In genomic region chr13:63801289-63801688, GRCm38 (mm10) we compare ENCODE assay signal across 23 mouse cellular contexts. TPM values are rescaled to one million over a fixed set of nuclear protein-coding genes. Genes with fewer than 3 reads are reported as not detected.
DNase-seq lines count a peak whose midpoint lies in the region; ATAC-seq and TF ChIP-seq lines count a peak whose summit lies in the region.
"Had no signal": no experiment of that assay in that cellular context is flagged by ENCODE, and none has a peak within 500 bp of the region (broad histone marks: within the 10 kb centered on the region; RNA-seq: fewer than 3 reads in every experiment).

No protein-coding gene starts in this region.

- DNase-seq in brain, embryonic 14.5 days (ENCODE audit: low read depth): peak; percentile 0
- no peak for DNase-seq in right cerebral cortex, postnatal 10 days (ENCODE audit: low spot score in 2 of 2)
- no peak for DNase-seq in lung, postnatal 10 days
- no peak for DNase-seq in heart, postnatal 25 days (ENCODE audit: low spot score)
- no peak for DNase-seq in spleen, postnatal 4 days (ENCODE audit: low spot score in 2 of 2)
- DNase-seq: adrenal gland, adult 2 months; adrenal gland, adult 8-10 months; adrenal gland, postnatal 10 days; adrenal gland, postnatal 14 days; adrenal gland, postnatal 25 days; adrenal gland, postnatal 36 days; B cell, adult 2 months; cerebellum, adult 11 months; cerebellum, adult 11-12 months; cerebellum, adult 18-20 months had no signal

- intact Hi-C loops in heart, postnatal 25 days (cut with DNase I): no loop called here

- no peaks in the 10 kb centered on the region for H3K4me1 ChIP-seq in intestine, embryonic 15.5 days (replicated peaks)
- no peaks in the 10 kb centered on the region for H3K4me1 ChIP-seq in intestine, embryonic 16.5 days (ENCODE audit: control insufficient read depth, insufficient read depth, low read length)
- no peaks in the 10 kb centered on the region for H3K4me1 ChIP-seq in intestine, postnatal 0 days (replicated peaks; ENCODE audit: control insufficient read depth, insufficient read depth, low read length)

- no peak overlapping the region for H3K4me3 ChIP-seq in intestine, embryonic 15.5 days (replicated peaks)
- H3K4me3 ChIP-seq in intestine, embryonic 16.5 days (ENCODE audit: low read length): no peak overlapping the region
- H3K4me3 ChIP-seq in intestine, postnatal 0 days (ENCODE audit: low read depth, low read length): no peak overlapping the region

- WGBS in intestine, embryonic 15.5 days: 81% methylated on average over 1 of the region's 1 CpGs
- 78% methylated on average over 1 of the region's 1 CpGs for WGBS in intestine, embryonic 16.5 days
- WGBS in intestine, postnatal 0 days: 87% methylated on average over 1 of the region's 1 CpGs

- no peaks in the 10 kb centered on the region for H3K9me3 ChIP-seq in intestine, embryonic 15.5 days
- no peaks in the 10 kb centered on the region for H3K9me3 ChIP-seq in intestine, embryonic 16.5 days (ENCODE audit: control insufficient read depth, low read length)
- H3K9me3 ChIP-seq in intestine, postnatal 0 days (ENCODE audit: control insufficient read depth): no peaks in the 10 kb centered on the region
- H3K9me3 ChIP-seq: G1E had no signal

- no peak for TF ChIP-seq POLR2A in brain, embryonic 14.5 days (IDR thresholded peaks at IDR 0.05; ENCODE audit: borderline replicate concordance, extremely low read depth, insufficient read depth, insufficient read length, poor library complexity, severe bottlenecking)

- H3K36me3 ChIP-seq in intestine, embryonic 15.5 days: no peaks in the 10 kb centered on the region
- H3K36me3 ChIP-seq in intestine, embryonic 16.5 days (ENCODE audit: control insufficient read depth, insufficient read depth, low read length): no peaks in the 10 kb centered on the region
- H3K36me3 ChIP-seq in intestine, postnatal 0 days (ENCODE audit: control insufficient read depth, insufficient read depth): no peaks in the 10 kb centered on the region
- H3K36me3 ChIP-seq: G1E had no signal

- TF ChIP-seq CTCF in brain, embryonic 14.5 days (IDR thresholded peaks at IDR 0.05; ENCODE audit: borderline replicate concordance, extremely low read depth, insufficient read depth, insufficient read length): no peak
- no peak for TF ChIP-seq CTCF in intestine, postnatal 0 days (IDR thresholded peaks at IDR 0.05; ENCODE audit: low read depth)

- no peak overlapping the region for H3K9ac ChIP-seq in intestine, embryonic 15.5 days
- H3K9ac ChIP-seq in intestine, embryonic 16.5 days (ENCODE audit: low read depth, low read length): no peak overlapping the region
- H3K9ac ChIP-seq in intestine, postnatal 0 days (ENCODE audit: low read depth, low read length): no peak overlapping the region

- H3K27me3 ChIP-seq in intestine, embryonic 15.5 days (replicated peaks): no peaks in the 10 kb centered on the region
- no peaks in the 10 kb centered on the region for H3K27me3 ChIP-seq in intestine, embryonic 16.5 days (replicated peaks; ENCODE audit: control insufficient read depth, insufficient read depth, low read length)
- no peaks in the 10 kb centered on the region for H3K27me3 ChIP-seq in intestine, postnatal 0 days (replicated peaks; ENCODE audit: control insufficient read depth, insufficient read depth, low read length)
- H3K27me3 ChIP-seq: CH12.LX, Patski had no signal

- H3K27ac ChIP-seq in intestine, embryonic 15.5 days: no peak overlapping the region
- H3K27ac ChIP-seq in intestine, embryonic 16.5 days (ENCODE audit: low read length): no peak overlapping the region
- H3K27ac ChIP-seq in intestine, postnatal 0 days (ENCODE audit: low read depth, low read length): no peak overlapping the region

- H3K4me2 ChIP-seq in intestine, embryonic 15.5 days (replicated peaks): no peak overlapping the region
- H3K4me2 ChIP-seq in intestine, embryonic 16.5 days (ENCODE audit: low read depth, low read length): no peak overlapping the region
- H3K4me2 ChIP-seq in intestine, postnatal 0 days (replicated peaks; ENCODE audit: low read depth): no peak overlapping the region

- ATAC-seq in intestine, embryonic 15.5 days: peak; percentile 68
- ATAC-seq in intestine, embryonic 16.5 days: peak; percentile 72
- ATAC-seq in intestine, postnatal 0 days: peak; percentile 60
- ATAC-seq: activated CD4-positive, CD25-positive, alpha-beta regulatory T cell, adult 4 months; CD4-positive, CD25-positive, alpha-beta regulatory T cell, adult 4 months; Patski had no signal

RNA-seq across cellular contexts. Expression of gene Ercc6l2, which starts 13.8 kb away (rescaled TPM):
- polyA plus RNA-seq in brain, embryonic 14.5 days (2012; rRNA removed): 12.9 and 17.5 TPM in 2 replicates
- 20.5 and 22.5 TPM in 2 replicates for polyA plus RNA-seq in intestine, embryonic 15.5 days (2015; fragmentation: Nextera tagmentation; extraction: Ambion mirVana)
- 16.0 and 18.4 TPM in 2 replicates for polyA plus RNA-seq in intestine, embryonic 16.5 days (2015; fragmentation: Nextera tagmentation; extraction: Ambion mirVana)
- polyA plus RNA-seq in intestine, postnatal 0 days (2015; fragmentation: Nextera tagmentation; extraction: Ambion mirVana): 6.2 and 8.3 TPM in 2 replicates
- total RNA-seq in heart, postnatal 25 days (2021): 10 to 100 TPM in 1 of 2 experiments, 1 to 10 TPM in 1; 9.2 to 10.1 TPM
